Mouse (Mus musculus): ENCODE measurements around the gene Odr4. TPM values are rescaled to one million over a fixed set of nuclear protein-coding genes. Genes with fewer than 3 reads are reported as not detected.

The Odr4 gene
- total and polyA plus RNA-seq, 3 experiments = 27.6 to 54.7 (median 34.0) TPM

DNA sequence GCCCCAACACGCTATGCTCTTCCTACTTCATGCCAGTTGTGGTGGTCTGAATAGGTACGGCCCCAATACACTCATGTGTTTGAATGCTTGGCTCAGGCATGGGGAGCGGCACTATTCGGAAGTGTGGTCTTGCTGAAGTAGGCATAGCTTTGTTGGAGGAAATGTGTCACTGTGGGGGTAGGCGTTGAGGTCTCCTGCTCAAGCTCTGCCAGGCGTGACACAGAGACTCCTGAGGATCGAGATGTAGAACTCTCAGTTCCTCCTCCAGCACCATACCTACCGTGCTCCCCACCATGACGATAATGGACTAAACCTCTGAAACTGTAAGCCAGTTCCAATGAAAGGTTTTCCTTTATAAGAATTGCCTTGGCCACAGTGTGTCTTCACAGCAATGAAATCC, 5.3 kb downstream of the Odr4 start:
- Histone ChIP-seq H3K4me1 (ENCODE audit: control insufficient read depth in 1 of 2, insufficient read depth in 2 of 2) (peaks cover 9 to 46% of the 10 kb centered on the region in 2 experiments), H3K36me3 (replicated peaks in 1 of 2; ENCODE audit: control insufficient read depth in 1 of 2, insufficient read depth in 1 of 2, low read length in 1 of 2) (peaks cover 15 to 48% of the 10 kb centered on the region in 2 experiments), H3K9ac (ENCODE audit: insufficient read depth, low read depth) (no peak overlapping the region), H3K79me2 (replicated peaks; ENCODE audit: control insufficient read depth, extremely low read depth, insufficient read depth, poor library complexity, severe bottlenecking) (0 out of 2 replicates have a peak, but pooled peaks cover 9% of the 10 kb centered on the region), H3K9me3 (replicated peaks; ENCODE audit: low read length) (peaks cover 3% of the 10 kb centered on the region), H3K27ac (ENCODE audit: insufficient read depth, low read depth) (peak overlapping the region; percentile 73), H3K27me3 (replicated peaks) (no peaks in the 10 kb centered on the region), H3K4me3 (replicated peaks in 1 of 3; ENCODE audit: low read depth in 2 of 3, low read length in 2 of 3, poor library complexity in 1 of 3) (no peak overlapping the region), H3K4me2 (ENCODE audit: insufficient read depth, low read depth, poor library complexity, severe bottlenecking) (peak overlapping the region; percentile 43; the same call in 1 of the 2 replicates)
- dilution Hi-C loops (cut with MboI; ENCODE audit: extremely low pct_ligation_motif_present, extremely low pct_unique_long_range_greater_than_20kb, low sequenced_read_pairs) (no loop called here), in situ Hi-C loops (cut with MboI; ENCODE audit: low pct_ligation_motif_present, low pct_unique_long_range_greater_than_20kb, low sequenced_read_pairs) (loop anchor here (25.0 kb wide), 1 partner anchor 550 kb away; no protein-coding TSS in a partner anchor)
- DNase-seq (ENCODE audit: extremely low read depth) = peak; percentile 94
- TF ChIP-seq GABPA (IDR thresholded peaks at IDR 0.05; ENCODE audit: insufficient replicate concordance, low read depth, low read length) = no peak
- peak; percentile 95 for TF ChIP-seq ETS1 (conservative IDR thresholded peaks at IDR 0.05; ENCODE audit: low read depth, low read length)
- peak; percentile 40; the same call in 1 of the 2 replicates for TF ChIP-seq POLR2A (IDR thresholded peaks at IDR 0.05; ENCODE audit: low read depth, low read length)
- peak; percentile 92; the same call in 1 of the 2 replicates for TF ChIP-seq RCOR1 (conservative IDR thresholded peaks at IDR 0.05; ENCODE audit: low read depth, low read length)
- peak; percentile 89 for TF ChIP-seq MYC (IDR thresholded peaks at IDR 0.05; ENCODE audit: low read depth, low read length)
- peak; percentile 84; the same call in 1 of the 2 replicates for TF ChIP-seq MAFK (IDR thresholded peaks at IDR 0.05; ENCODE audit: insufficient replicate concordance, low read length)
- TF ChIP-seq ZC3H11A (IDR thresholded peaks at IDR 0.05; ENCODE audit: low read depth, low read length) = no peak
- no peak for TF ChIP-seq USF2 (conservative IDR thresholded peaks at IDR 0.05; ENCODE audit: low read depth, low read length)
- TF ChIP-seq MAZ (IDR thresholded peaks at IDR 0.05; ENCODE audit: low read depth, low read length) = peak; percentile 89
- TF ChIP-seq POLR2AphosphoS2 (IDR thresholded peaks at IDR 0.05; ENCODE audit: low read depth, low read length) = no peak
- no peak for TF ChIP-seq NRF1 (IDR thresholded peaks at IDR 0.05; ENCODE audit: low read depth, low read length)
- TF ChIP-seq ZMIZ1 (IDR thresholded peaks at IDR 0.05; ENCODE audit: low read depth, low read length) = peak; percentile 70; the same call in 1 of the 2 replicates
- TF ChIP-seq IRF4 (IDR thresholded peaks at IDR 0.05; ENCODE audit: low read depth, low read length) = peak; percentile 98
- TF ChIP-seq SMC3 (IDR thresholded peaks at IDR 0.05; ENCODE audit: low read depth, low read length) = no peak; the same call in 1 of the 2 replicates
- TF ChIP-seq MXI1 (IDR thresholded peaks at IDR 0.05; ENCODE audit: low read depth, low read length) = peak; percentile 85
- TF ChIP-seq TCF12 (IDR thresholded peaks at IDR 0.05; ENCODE audit: low read depth, low read length) = peak; percentile 76
- TF ChIP-seq ZNF384 (IDR thresholded peaks at IDR 0.05; ENCODE audit: low read depth, low read length) = no peak; the same call in 1 of the 2 replicates
- TF ChIP-seq JUN (IDR thresholded peaks at IDR 0.05; ENCODE audit: insufficient read depth, low read depth, low read length) = peak; percentile 74
- no peak for TF ChIP-seq NELFE (IDR thresholded peaks at IDR 0.05; ENCODE audit: low read depth, low read length)
- peak; percentile 68 for TF ChIP-seq ELF1 (IDR thresholded peaks at IDR 0.05; ENCODE audit: low read depth, low read length)
- TF ChIP-seq RAD21 (IDR thresholded peaks at IDR 0.05; ENCODE audit: low read depth, low read length) = no peak; the same call in 1 of the 2 replicates
- peak; percentile 84 for TF ChIP-seq JUND (conservative IDR thresholded peaks at IDR 0.05; ENCODE audit: low read depth, low read length)
- peak; percentile 87 for TF ChIP-seq MAX (IDR thresholded peaks at IDR 0.05; ENCODE audit: low read length)
- peak; percentile 62 for TF ChIP-seq HCFC1 (IDR thresholded peaks at IDR 0.05; ENCODE audit: low read depth, low read length)
- no peak for TF ChIP-seq E2F4 (IDR thresholded peaks at IDR 0.05; ENCODE audit: insufficient replicate concordance, low read depth, low read length)
- TF ChIP-seq TBP (conservative IDR thresholded peaks at IDR 0.05; ENCODE audit: low read depth, low read length) = peak; percentile 69; the same call in 1 of the 2 replicates
- TF ChIP-seq EP300 (IDR thresholded peaks at IDR 0.05; ENCODE audit: low read length) = peak; percentile 98
- peak; percentile 88 for TF ChIP-seq SIN3A (IDR thresholded peaks at IDR 0.05; ENCODE audit: low read length)
- TF ChIP-seq BHLHE40 (IDR thresholded peaks at IDR 0.05; ENCODE audit: low read depth, low read length) = peak; percentile 96
- 0 out of 2 replicates have a peak, but pooled peaks have one; percentile 71 for TF ChIP-seq CHD1 (IDR thresholded peaks at IDR 0.05; ENCODE audit: low read depth, low read length)
- peak; percentile 91 for TF ChIP-seq MEF2A (IDR thresholded peaks at IDR 0.05; ENCODE audit: borderline replicate concordance, low read depth, low read length)
- TF ChIP-seq CHD2 (IDR thresholded peaks at IDR 0.05; ENCODE audit: low read length) = peak; percentile 88
- TF ChIP-seq ZKSCAN1 (IDR thresholded peaks at IDR 0.05; ENCODE audit: borderline replicate concordance, low read depth, low read length) = no peak
- TF ChIP-seq PAX5 (IDR thresholded peaks at IDR 0.05; ENCODE audit: low read length) = no peak
- TF ChIP-seq KAT2A (IDR thresholded peaks at IDR 0.05; ENCODE audit: insufficient replicate concordance, low read length) = 0 out of 2 replicates have a peak, but pooled peaks have one; percentile 47
- no peak for TF ChIP-seq CTCF (conservative IDR thresholded peaks at IDR 0.05 in 1 of 2, IDR thresholded peaks at IDR 0.05 in 1 of 2; ENCODE audit: low read depth in 2 of 2, low read length in 2 of 2)
- TF ChIP-seq UBTF (IDR thresholded peaks at IDR 0.05; ENCODE audit: low read depth, low read length) = no peak
- TF ChIP-seq USF1 (IDR thresholded peaks at IDR 0.05; ENCODE audit: low read depth, low read length) = no peak

Measured in CH12.LX (cell line).